Mouse (Mus musculus) lung, postnatal 25 days (tissue): ENCODE data around the gene Sclt1.

Experiments used
- DNase-seq: peaks from one replicate; pipeline ENCODE4 v3.0.0; 2022; ENCODE audit warnings: low spot score

Sclt1 gene

GRCm38 (mm10) chr3:41586330-41586729 lies 156.0 kb downstream of the Sclt1 start:
- DNase-seq: no peak

DNA sequence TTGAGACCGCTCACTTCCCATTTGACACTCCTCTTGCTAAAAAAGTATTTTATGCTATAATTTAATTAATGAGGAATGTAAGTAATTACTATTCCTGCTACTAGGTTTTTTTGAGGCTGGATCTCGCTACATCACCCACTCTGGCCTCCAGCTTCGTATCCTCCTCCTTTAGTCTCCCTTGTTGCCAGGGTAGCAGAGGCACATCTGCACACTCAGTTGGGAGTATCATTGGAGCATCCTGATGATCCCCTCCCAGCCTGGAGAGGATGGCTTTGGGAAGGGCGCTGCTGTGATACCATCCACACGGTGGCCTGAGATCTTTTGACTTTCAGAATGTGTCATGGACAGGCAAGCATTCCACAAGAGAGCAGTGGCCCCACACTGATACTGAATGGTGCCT lies 156.8 kb downstream of the Sclt1 start:
- DNase-seq: no peak

DNA sequence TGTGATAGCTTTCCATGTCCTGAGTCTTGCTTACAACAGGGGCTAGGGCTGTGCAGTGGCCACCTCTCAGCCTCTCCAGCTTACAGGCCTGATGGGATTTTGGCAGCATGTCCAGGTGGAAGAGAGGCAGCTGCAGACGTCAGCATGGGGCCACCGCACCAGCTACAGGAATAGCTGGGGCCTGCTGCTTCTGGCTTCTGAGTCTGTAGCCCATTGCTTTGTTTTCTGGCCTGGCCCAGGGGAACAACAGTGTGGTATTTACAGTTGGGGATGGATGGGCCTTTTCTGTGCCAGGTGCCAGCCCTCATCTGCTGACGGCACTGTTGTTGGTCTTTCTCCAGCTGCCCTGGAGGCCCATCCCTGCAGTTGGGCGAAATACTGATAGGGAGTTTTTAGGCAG lies 158.7 kb downstream of the Sclt1 start:
- no peak for DNase-seq

DNA sequence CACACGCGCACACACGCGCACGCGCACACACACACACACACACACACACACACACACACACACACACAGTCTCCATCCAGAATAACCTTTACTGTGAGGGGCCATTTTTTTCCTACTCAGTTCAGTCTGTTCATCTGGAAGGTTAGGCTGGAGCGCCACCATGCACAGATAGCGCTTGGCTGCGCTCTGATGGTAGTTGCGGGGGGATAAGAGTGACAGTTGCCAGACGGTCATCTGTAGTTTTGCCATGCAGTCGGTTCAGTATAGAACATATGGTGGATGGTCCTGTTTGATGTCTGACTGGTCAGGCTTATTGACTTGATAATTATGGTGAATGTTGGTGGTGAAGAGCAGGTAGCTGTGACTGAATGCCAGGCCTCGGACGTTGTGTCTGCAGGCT lies 159.2 kb downstream of the Sclt1 start:
- DNase-seq: no peak

DNA sequence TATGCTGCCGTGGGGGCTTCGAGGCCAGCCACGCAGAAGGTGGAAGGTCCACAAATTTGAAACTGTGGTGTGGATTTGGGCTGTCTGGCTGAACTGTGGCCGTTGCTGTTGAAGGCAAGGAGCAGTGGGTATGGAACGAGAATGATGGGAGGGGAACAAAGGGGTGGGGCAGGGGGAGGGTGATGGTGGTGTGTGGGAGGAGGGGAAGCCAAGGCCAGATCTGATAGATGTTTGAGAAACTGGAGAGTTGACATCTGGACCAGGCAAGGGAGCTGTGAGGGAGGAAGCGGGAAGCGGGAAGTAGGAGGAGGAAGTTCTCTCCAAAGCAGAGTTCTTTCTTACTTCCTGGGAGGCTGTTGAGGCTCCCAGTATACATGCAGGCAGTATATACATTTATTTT lies 160.1 kb downstream of the Sclt1 start:
- DNase-seq: no peak

DNA sequence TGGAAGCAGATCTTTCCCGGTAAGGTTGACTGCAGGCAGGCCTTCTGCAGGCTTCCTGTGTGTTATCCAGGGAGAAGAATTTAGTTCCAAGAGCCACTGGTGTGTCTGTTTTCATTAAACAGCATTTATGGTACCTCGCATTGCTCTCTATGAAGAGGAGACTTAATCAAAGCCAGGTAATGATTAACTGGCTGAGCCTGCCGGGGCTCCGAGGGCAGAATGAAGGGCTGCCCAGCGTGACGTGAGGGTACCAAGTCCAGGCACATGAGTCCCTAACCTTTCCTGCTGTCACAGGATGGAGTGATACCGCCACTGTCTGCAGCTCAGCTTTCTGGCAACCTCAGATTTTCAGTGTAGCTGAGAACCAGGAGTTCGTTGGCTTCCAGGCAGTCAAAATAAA lies 160.9 kb downstream of the Sclt1 start:
- DNase-seq: no peak

- no peak for DNase-seq
Measured at GRCm38 (mm10) chr3:41580401-41581323, 161.7 kb downstream of the Sclt1 start.

DNA sequence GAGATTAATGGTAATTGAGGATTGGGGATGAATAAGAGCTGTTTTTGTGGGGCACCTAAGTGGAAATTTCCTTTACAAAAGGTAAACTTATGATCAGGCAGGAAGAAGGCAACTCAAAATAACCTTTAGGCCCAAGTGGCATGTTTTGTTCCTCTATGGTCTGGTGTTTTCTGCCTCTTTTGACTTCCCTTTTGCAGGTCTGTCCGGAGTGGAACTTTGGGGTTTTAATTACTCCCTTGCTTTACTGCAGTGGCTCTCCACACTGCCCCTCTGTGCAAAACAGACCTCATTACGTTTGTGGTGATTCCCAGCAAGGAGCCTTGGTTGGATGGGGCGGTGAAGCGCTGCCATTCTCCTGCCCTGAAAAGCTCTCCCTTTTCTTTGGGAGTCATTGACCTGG lies 162.4 kb downstream of the Sclt1 start:
- DNase-seq: no peak

GRCm38 (mm10) chr3:41577240-41577639 lies 165.1 kb downstream of the Sclt1 start:
- DNase-seq: no peak
